Mouse (Mus musculus) olfactory bulb, adult 2 months (tissue): ENCODE measurements around the gene Mpv17. TPM values are rescaled to one million over a fixed set of nuclear protein-coding genes. Genes with fewer than 3 reads are reported as not detected.

Source experiments
- H3K27ac ChIP-seq: fragments of 200-500 bp; 2 replicates; pipeline ENCODE4 v1.5.1; 2012; ENCODE audit warnings: low read depth, low read length; ENCODE audit not compliant: insufficient read depth
- H3K4me1 ChIP-seq: fragments of 200-500 bp; 2 replicates; pipeline ENCODE4 v1.6.1; 2012; ENCODE audit warnings: low read length; ENCODE audit not compliant: control insufficient read depth, insufficient read depth
- H3K4me3 ChIP-seq: fragments of 200-500 bp; 2 replicates; pipeline ENCODE4 v1.5.1; 2012; ENCODE audit warnings: mild to moderate bottlenecking, low read depth, low read length, moderate library complexity; ENCODE audit not compliant: insufficient read depth
- CTCF ChIP-seq: fragments of 200-500 bp; IDR thresholded peaks from 2 replicates; pipeline ENCODE4 v1.5.1; 2012; ENCODE audit warnings: low read depth, mild to moderate bottlenecking, low read length, moderate library complexity; ENCODE audit not compliant: insufficient read depth
- POLR2A ChIP-seq: fragments of 200-500 bp; IDR thresholded peaks from 2 replicates; pipeline ENCODE4 v1.6.1; 2012; ENCODE audit warnings: mild to moderate bottlenecking, low read depth, low read length, moderate library complexity; ENCODE audit not compliant: insufficient read depth
- WGBS: fragments of 180-500 bp; shearing (Covaris S2); methylation state at CpG from one replicate; pipeline ENCODE4 v1.1.7; 2018; 5-methylcytosine and 5-hydroxymethylcytosine counted together
- polyA plus RNA-seq: library from polyadenylated mRNA; stranded (reverse); fragments of >200 nt; gene quantifications from 2 replicates; pipeline ENCODE4 v1.2.4, GENCODE M21; 2012; ENCODE audit warnings: low replicate concordance; ENCODE audit not compliant: missing spikeins, insufficient read depth, insufficient read length

The Mpv17 gene
- polyA plus RNA-seq, 1 experiment: not detected

DNA sequence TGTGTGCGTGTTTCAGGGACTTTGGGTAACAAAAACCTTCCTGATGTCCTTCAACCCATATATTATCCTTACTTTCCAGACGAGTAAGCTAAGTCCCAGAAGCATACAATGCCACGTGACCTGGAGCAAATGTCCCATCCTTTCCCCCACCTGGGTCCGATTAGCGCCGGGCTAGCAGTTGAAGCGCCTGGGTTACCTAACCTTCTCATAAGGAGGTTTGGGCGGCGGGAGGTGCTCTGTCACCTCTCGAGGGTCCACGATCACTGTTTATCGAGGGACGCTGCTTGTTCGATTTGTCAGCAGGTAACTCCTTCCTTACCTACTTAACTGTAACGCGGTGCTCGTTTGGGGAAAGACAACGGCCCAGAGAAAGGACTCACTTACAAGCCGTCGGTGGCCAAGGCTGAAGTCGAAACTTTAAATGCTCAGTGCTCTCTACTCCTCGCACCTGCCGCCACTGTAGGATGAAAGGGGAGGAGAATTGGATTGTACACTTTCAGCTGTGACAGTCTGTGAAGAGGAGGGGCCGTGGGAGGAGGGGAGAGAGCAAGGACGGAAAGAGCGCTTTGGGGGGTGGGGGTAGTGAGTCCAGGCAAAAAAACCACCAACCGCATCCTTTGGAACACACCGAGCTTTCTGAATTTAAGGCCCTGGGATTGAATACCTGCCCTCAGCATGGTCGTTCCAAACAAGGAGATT is 59.8 kb downstream of the Mpv17 start:
- Histone ChIP-seq H3K27ac (no peak overlapping the region), H3K4me3 (peak overlapping the region; percentile 32), H3K4me1 (peaks cover 39% of the 10 kb centered on the region)
- 3% methylated on average over 29 of the region's 29 CpGs for WGBS
- TF ChIP-seq CTCF (no peak), POLR2A (no peak)

- no peak overlapping the region for H3K27ac ChIP-seq
- WGBS: under 1% methylated on average over 54 of the region's 54 CpGs
- H3K4me1 ChIP-seq: peaks cover 39% of the 10 kb centered on the region
- H3K4me3 ChIP-seq: peak overlapping the region; percentile 36
- TF ChIP-seq POLR2A (no peak), CTCF (no peak)
These were observed 60.7 kb downstream of the Mpv17 start for GRCm38 (mm10) chr5:31093151-31094041.

GRCm38 (mm10) chr5:31092231-31092975 is 61.6 kb downstream of the Mpv17 start:
- TF ChIP-seq CTCF (no peak), POLR2A (no peak)
- Histone ChIP-seq H3K27ac (no peak overlapping the region), H3K4me3 (peak overlapping the region; percentile 36), H3K4me1 (peaks cover 39% of the 10 kb centered on the region)
- 6% methylated on average over 53 of the region's 53 CpGs for WGBS

Other genes starting within 250 kb of the Mpv17 start
- not detected in 2 replicates for gene Ost4, start 246.5 kb downstream of the Mpv17 start, polyA plus RNA-seq
- gene Emilin1, start 240.8 kb downstream of the Mpv17 start, polyA plus RNA-seq: not detected in 2 replicates
- gene Khk, start 232.8 kb downstream of the Mpv17 start, polyA plus RNA-seq: not detected in 2 replicates
- gene Cgref1, start 208.7 kb downstream of the Mpv17 start, polyA plus RNA-seq: not detected in 2 replicates
- gene Preb, start 193.9 kb downstream of the Mpv17 start, polyA plus RNA-seq: not detected in 2 replicates
- not detected in 2 replicates for gene Tcf23, start 185.6 kb downstream of the Mpv17 start, polyA plus RNA-seq
- gene Atraid, start 105.9 kb downstream of the Mpv17 start, polyA plus RNA-seq: not detected in 2 replicates
- gene Slc5a6, start 105.3 kb downstream of the Mpv17 start, polyA plus RNA-seq: not detected in 2 replicates
- gene Cad, start 99.5 kb downstream of the Mpv17 start, polyA plus RNA-seq: not detected in 2 replicates
- not detected in 2 replicates for gene Dnajc5g, start 48.0 kb downstream of the Mpv17 start, polyA plus RNA-seq
- gene Slc30a3, start 46.0 kb downstream of the Mpv17 start, polyA plus RNA-seq: not detected in 2 replicates
- gene Trim54, start 37.5 kb downstream of the Mpv17 start, polyA plus RNA-seq: not detected in 2 replicates
- not detected in 2 replicates for gene Ucn, start 15.4 kb downstream of the Mpv17 start, polyA plus RNA-seq
- gene Gm29609, start 25.7 kb upstream of the Mpv17 start, polyA plus RNA-seq: not detected in 2 replicates
- not detected in 2 replicates for gene Gtf3c2, start 25.9 kb upstream of the Mpv17 start, polyA plus RNA-seq
- not detected in 2 replicates for gene Snx17, start 39.0 kb upstream of the Mpv17 start, polyA plus RNA-seq
- not detected in 2 replicates for gene Eif2b4, start 39.2 kb upstream of the Mpv17 start, polyA plus RNA-seq
- not detected in 2 replicates for gene Zfp513, start 48.1 kb upstream of the Mpv17 start, polyA plus RNA-seq
- not detected in 2 replicates for gene Ppm1g, start 66.4 kb upstream of the Mpv17 start, polyA plus RNA-seq
- 272 TPM in 1 of 2 replicates, not detected in the other for gene Nrbp1, start 86.6 kb upstream of the Mpv17 start, polyA plus RNA-seq
- not detected in 2 replicates for gene Gm9970, start 87.0 kb upstream of the Mpv17 start, polyA plus RNA-seq
- not detected in 2 replicates for gene Krtcap3, start 97.4 kb upstream of the Mpv17 start, polyA plus RNA-seq
- gene Ift172, start 136.9 kb upstream of the Mpv17 start, polyA plus RNA-seq: not detected in 2 replicates
- not detected in 2 replicates for gene Fndc4, start 141.8 kb upstream of the Mpv17 start, polyA plus RNA-seq
- gene Gckr, start 143.2 kb upstream of the Mpv17 start, polyA plus RNA-seq: not detected in 2 replicates